Mouse (Mus musculus) adrenal gland, adult (tissue): ENCODE data around the gene Slc27a2.
A peak's percentile ranks its signal among the peaks of the same experiment; 100 is the strongest.
"Not testable (repeated sequence)": the region's sequence is repeated elsewhere in the genome, so short reads cannot be mapped to it uniquely, and the experiment has no call there.

Experiments
- DNase-seq, 2 experiments: peaks; one replicate each; pipeline ENCODE4 v3.0.0; 2022 to 2023; ENCODE audit warnings: low spot score in 1 of 2; ENCODE audit not compliant: inconsistent age in 2 of 2

Slc27a2 gene

DNA sequence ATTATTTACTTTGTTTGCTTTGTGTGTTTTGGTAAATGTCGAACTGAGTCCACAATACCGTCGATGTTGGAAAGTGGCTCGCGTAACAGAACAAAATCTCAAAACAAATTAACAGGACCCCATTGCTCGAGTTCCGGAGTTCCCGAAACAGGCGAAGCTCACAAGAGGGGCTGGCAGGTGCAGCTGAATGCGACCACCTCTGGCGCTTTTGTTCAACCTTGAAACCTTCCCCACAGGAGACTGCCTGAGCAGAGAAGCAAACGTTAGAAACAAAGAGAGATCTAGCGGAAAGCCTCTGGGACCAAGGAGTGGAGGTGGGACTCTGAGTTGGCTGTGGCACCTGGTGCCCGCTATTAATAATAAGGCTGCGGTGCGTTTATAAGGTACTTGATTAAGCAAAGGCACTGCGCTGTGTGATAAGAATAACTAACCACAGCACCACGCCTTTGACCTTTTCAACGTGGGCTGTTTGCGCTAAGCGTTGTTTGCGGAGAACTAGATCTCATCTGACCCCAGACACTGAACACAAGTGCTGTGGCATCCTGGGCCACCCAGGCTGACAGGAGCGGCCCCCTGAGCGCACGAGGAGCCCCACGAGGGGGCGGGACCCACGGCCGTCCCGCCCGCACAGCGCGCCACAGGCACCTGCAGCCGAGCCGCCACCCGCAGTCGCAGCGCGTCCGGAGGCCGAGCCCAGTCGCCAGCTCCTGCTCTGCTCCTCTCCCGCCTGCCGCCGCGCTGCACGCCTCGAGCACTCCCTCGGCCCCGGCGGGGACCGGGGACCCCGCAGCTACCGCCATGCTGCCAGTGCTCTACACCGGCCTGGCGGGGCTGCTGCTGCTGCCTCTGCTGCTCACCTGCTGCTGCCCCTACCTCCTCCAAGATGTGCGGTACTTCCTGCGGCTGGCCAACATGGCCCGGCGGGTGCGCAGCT, at the start of gene Slc27a2:
TSS of gene Slc27a2 (plus strand) at position 51 of the 934 bp plus-strand sequence.
- DNase-seq = peak; percentile 23 to 63

DNA sequence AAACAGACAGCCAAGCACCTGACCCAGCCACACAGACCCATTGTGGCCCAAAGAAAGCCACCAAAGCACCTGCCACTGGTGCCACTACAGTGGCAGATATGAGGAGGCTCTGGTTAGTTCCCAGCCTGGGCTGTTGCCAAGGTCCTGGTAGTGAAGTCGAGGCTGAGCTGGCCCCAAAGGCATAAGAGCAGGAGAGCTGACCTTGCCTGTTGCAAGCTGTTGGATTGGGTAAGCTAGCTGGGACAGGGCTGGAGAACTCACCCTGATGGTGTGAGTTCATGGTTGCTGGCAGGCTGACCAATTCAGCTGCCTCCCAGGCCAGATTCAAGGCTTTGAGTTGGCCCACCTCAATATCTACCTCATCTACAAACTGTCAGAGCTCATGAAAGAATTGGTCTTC, 47.1 kb upstream of the Slc27a2 start:
- DNase-seq = peak in 1 of 2 experiments; percentile 87

DNA sequence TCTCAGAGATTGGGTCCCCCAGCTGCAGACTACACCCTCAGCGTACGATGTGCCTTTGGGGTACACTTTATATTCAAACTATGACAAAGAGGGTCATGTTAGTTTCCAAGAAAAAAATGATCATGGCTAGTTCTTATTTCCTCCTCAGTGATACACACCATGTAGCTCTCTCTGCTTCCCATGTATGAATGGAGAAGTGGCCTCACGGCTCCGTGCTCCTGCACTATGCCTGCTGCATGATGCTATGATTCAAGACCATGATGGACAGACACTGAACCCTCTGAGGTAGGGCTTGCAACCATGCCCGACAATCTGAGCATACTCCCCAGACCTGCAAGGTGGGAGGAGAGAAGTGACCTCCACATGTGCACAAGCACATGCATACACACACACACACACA, 44.7 kb upstream of the Slc27a2 start:
- DNase-seq = no peak

DNA sequence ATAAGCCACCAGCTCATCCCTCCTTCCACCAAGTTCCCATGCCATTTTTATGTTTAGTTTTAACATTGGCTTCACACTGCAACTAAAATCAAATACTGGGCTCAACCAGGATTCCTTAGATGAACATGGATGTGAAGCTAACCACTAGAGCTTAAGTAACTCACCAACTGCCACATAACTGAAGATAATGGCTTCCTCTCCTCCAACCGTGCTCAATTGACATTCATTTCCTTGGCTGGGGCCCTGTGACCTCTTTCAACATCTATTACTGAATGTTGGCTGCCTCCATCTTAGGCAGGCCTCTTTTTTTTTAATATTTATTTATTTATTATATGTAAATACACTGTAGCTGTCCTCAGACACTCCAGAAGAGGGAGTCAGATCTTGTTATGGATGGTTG, 44.0 kb upstream of the Slc27a2 start:
- DNase-seq = no peak

DNA sequence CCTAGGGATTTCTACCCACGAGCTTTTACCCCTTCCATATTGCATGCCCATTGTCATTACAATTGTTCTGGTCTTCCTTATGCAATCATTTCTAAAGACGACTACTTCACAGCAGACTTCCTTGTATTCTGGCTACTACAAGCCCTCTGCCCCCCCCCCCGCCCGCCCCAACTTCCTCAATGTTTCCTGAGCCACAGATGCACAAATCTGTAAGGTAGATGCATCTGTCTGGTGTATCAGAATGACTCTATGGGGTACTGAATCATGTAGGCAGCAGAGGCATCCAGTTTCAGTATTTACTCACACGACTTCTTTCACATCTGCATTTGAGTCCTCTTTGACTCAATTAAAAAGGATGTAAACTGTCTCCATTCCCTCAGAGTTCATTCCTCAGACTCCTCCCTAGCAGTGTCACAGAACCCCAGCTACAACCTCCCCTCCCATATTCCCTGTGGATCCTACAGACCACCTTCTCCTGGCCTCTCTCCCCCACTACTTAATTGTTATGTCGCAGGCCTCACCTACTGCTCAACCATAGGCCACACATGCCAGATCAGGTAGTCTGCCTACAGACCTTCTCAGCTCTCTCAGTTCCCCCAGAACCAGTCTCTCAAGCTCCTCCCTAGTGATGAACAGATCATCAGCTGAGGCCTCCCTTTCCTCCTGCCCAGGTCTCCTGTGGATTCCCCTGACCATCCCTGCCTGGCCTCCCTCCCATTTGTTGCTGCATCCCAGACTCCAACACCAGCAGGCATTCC, 37.0 kb upstream of the Slc27a2 start:
- DNase-seq = no peak

DNA sequence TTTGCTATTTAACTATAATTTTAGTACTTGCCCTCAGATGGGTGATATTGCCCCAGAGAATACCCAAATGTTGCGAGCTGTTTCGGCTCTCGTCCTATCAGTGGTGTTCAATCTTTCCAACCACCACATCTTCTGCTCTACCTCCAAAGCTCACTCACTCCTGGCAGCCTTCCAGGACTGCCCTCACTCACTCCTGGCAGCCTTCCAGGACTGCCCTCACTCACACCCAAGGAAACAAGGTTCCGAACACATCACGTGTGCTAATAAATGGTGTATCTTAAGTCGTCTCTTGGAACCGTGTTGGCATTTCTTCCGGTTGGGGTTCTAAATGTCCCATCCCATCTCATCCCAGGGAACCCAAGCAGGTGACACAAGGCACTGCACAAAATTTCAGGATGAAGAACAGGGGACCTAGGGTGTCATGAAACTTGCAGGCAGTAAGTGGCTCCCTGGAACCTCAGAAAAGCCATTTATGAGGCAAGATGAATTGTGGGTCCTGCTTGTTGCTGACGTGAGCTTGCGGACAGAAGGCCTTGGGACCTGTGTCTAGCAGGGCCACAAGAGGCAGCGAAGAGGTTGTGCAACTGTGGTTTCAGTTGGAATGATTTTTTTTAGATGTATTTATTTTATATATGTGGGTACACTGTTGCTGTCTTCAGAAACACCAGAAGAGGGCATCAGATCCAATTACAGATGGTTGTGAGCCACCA, 32.2 kb upstream of the Slc27a2 start:
- peak; percentile 38 to 78 for DNase-seq

DNA sequence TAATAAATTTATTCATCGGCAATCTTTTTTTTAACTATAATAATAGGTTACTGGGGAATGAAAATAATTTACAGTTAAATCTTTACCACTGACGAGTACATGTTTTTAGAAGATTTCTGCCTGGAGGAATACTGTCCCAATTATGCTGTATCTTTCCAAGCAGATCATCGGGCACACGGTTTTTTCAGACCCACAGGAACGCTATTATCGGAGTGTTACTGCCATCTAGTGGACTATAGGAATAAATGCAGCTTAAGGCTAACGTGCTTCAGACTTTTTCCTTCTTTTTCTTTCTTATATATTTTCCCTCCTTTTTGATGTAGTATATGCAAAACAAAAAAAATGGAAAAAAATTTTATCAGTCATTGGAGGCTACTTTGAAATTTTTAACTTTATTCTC, 31.4 kb upstream of the Slc27a2 start:
- peak in 1 of 2 experiments; percentile 67 for DNase-seq

DNA sequence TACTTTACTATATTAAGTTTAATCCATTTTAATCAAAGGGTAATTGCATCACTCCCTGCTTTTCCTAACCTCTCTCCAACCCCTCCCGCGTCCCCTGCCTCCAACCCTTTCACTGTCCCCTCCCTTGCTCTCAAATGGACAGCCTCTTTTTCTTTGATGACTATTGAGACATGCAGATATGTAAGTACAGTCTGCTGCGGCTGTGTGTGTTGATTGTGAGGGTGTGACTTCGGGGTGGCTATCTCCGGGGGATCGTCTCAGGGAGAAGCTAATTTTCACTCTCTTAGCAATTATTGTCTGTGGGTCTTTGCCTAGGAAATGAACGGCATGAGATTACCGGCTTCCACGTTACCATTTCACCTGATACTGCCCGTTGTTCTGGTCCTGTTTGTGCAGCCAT, 30.7 kb upstream of the Slc27a2 start:
- no peak for DNase-seq

DNA sequence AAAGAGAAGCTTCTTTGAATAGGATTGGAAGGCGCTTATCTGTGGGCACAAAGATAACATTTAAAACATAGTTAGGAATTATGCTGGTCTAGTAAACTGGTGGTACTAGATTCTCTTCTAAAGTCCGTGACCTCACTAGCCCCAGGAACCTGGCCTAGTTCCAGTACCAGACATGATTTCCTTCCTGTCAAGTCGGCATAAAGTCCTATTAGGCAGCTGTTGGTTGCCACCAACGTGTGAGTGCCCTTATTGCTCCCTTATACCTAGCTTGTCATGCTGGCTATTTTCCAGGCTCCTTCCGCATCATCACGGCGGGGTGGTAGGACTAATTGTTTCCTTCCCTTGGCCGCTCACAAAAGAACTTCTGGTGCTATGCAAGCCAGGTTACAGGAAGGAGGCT, 30.2 kb upstream of the Slc27a2 start:
- no peak for DNase-seq

DNA sequence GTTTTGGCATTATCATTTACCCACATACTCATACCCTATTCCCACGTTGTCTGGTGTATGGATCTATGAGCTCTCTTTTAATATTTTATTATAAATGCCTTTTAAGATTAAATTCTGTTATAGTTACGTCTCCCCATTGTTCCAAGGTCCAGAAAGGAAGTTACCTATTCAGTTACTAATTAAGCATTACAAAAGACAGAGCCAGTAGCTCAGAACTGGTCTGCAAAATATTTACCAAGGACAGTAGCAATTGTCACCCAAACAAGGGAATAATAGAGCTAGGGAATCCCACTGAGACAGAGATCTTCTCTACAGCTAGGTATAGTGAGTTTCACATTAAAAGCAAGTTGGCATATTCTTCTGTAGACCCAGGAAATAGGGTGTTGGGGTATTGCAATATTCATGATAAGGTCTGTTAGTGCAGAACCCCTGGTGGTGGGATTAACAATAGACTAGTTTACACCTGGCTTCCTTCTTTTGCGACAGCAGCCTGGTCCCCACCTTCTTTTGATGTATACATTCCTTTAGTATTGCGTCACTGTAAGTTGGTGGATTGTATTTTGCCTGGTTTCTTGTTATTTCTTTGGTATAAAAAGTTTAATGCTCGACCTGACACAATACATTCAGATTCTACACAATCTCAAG, 29.0 kb upstream of the Slc27a2 start:
- DNase-seq = not testable (repeated sequence)

DNA sequence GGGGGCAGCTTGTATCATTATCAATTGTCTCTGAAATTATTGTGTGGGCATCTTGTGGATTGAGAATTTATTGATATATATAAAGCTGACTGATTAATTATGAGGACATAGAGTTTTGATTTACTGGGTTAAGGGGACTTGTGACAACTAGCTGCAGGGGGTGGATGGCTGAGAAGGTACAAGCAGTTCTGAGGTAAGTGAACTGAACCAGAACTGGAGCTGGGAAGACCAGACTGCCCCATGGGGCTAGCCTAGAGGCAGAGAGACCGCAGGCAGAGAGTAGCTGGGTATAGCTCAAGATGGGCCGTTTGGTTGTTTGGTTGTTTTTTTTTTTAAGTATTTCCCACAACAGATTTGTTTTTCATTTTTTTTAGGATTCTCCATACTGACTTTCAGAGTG, 27.9 kb upstream of the Slc27a2 start:
- DNase-seq = no peak

DNA sequence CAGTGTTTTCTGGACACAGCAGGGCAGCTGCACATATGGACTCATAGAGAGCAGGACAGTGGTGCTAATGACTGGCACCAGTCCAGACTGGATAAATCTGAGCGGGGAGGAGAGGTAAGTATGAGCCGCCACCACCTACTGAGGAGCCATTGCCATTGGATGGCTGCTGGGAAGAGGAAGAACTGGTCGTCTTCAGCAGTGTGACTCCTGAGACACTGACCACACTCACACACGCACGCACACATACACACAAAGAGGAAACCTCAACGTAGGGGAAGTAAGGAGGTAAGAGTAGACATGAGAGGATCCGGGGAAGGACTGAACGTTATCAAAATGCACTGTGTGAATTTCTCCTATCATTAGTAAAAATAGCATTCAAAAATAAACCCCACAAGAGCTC, 24.7 kb upstream of the Slc27a2 start:
- DNase-seq = no peak

DNA sequence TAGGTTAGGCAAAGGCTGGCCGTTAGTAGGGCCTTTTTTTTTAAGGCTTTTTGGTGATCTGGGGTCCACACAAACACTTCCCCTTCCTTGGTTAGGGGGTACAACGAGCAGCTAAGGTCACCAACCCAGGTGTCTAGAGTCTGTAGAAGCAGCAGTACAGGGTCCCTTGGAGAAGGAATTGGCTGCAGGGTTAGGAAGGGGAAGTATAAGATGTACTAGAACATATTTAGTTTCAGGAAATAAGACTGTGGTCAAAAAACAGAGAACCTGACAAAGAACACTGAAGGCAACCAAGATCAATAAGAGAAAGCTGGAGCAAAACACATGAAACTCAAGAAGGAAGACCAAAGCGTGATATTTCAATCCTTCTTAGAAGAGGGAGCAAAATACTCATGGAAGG, 21.6 kb upstream of the Slc27a2 start:
- DNase-seq = no peak

DNA sequence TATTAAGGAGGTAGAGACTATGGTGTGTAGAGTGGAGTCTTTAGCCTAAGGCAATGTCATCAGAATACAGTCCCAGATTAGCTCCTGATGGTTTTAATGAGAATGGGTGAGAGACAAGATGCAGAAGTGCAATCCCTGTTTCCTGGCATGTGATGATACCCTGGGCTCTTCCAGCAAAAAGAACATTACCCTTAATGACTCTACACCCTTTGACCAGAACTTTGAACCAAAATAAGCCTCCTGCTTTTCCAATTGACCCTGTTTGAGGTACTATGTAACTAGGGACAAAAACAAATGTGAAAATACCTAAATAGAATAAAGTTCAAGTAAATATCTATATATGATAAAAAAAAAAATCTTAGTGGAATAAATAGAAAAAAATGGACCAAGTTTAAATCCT, 14.6 kb upstream of the Slc27a2 start:
- no peak for DNase-seq

DNA sequence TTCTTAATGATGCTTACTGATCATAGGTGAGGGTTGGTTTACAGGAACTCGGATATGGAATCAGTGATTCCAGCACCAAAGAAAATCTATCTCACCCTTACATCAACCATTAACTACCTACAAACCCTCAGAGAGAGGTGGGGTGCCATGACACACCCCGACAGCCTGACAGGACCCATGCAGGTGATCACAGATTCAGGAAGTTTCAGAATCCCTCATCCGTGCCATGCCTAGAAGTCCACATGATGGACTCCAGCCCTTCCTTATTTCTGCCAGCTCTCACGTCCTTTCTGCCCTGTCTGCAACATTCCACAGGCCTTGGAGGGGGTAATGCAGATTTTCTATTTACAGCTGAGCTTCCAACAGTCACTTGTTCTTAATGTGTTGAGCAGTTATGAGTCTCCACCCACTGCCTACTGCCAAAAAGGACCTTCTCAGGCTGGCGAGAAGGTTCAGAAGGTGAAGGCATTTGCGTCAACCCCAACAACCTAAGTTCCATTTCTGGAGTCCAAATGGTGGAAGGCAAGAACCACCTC, 11.7 kb upstream of the Slc27a2 start:
- DNase-seq = no peak

DNA sequence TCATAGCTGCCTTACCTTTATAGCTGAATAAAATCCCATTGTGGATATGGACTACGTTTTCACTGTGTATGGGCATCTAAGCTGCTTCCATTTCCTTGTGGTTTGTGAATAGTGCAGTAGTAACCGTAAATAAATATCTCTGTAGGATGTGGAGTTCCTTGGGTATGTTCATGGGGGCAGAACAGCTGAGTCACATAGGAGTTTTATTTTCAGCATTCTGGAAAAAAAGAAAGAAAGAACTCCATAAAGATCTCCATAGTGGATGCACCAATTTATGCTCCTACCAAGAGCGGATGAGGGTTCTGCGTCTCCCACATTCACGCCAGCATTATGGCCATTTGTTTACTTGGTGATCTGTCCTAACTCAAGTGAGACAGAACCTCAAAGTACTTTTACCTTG, 10.0 kb upstream of the Slc27a2 start:
- no peak for DNase-seq

DNA sequence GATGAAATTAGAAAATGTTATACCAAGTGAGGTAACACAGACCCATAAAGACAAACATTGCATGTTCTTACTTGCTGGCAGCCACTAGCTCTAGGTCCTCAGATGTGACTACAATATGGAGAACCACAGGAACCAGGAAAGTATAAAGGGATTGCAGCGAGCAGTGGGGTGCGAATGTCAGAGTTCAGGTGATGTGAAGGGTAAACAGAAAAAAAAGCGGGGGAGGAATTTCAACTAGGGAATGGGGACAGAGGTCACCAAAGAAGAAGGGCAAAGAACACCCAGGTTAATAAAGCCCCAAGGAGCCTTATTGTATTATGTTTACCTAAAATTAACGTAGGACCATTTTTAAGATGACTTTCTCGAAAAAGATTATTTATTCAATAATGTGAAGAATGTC, 6.9 kb upstream of the Slc27a2 start:
- no peak for DNase-seq

DNA sequence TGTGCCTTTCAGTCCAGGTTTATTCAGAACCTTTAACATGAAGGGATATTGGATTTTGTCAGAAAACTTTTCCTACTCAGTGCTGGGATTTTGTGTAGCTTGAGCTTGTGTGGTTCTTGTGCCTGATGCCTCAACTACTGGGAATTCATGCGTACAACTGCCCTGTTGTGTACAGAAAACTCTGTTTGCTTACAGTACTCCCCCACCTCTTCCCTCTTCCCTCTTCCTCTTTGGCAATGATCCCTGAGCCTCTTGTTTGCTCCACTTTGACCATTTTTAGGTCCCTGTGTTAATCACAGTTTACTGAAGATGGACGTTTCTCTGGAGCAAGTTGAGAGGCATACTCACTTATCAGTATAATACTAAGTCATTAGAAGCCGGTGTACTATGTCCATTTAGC, 5.8 kb upstream of the Slc27a2 start:
- no peak for DNase-seq

DNA sequence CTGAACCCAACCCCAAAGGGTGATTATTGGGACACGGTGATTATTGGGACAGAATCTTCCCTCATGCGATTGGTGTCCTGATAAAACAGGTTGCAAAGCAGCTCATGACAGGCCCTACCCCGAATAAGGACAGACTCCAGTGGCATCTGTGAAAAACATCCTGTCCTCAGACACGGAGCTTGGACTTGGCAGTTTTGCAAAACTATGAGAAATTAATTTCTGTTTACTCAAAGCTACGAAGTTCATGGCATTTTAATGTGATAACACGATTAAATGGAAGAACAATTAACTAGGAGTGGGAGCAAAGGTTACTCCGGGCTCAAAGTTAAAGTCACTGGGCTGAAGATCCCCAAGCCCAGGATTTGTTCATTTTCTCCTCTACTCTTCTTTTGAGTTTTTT, 2.5 kb upstream of the Slc27a2 start:
- no peak for DNase-seq

DNA sequence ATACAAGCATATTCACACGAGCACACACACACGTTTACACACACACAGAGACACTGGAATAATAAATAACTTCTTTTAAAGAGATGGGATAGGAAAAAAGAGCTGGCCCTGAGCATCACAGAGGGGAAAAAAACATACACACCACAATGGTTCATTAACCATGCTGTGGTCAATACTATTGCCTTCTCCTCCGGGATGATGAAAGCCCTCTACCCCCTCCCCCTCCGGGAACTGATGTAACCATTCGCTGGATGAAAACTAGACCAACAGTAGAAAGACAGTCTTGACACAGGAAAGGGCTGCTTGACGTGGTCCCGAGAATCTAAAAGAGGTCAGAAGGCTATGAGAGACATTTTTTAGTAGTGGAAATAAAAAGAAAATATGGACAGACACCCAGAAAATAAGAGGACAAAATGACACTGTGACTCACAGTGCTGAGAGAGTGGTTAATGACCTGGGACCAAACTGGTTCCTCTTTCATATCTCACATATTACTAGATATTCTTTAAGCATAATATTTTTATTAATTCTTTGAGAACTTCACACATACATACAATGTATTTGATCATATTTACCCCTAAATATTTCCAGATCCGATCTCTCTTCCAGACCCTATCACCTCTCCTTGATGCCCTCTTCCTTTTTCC, 840 bp upstream of the Slc27a2 start:
- no peak for DNase-seq
